12 mouse cellular contexts compared by ENCODE assay signal in genomic region chr7:31118486-31118885, GRCm38 (mm10). TPM values are rescaled to one million over a fixed set of nuclear protein-coding genes. Genes with fewer than 3 reads are reported as not detected.
A peak's percentile ranks its signal among the peaks of the same experiment; 100 is the strongest.
DNase-seq lines count a peak whose midpoint lies in the region; ATAC-seq lines count a peak whose summit lies in the region.
"Had no signal": no experiment of that assay in that cellular context is flagged by ENCODE, and none has a peak within 500 bp of the region (broad histone marks: within the 10 kb centered on the region; RNA-seq: fewer than 3 reads in every experiment).

No protein-coding gene starts in this region.

- no peaks in the 10 kb centered on the region; the same call in 1 of the 2 replicates for H3K27me3 ChIP-seq in heart, embryonic 11.5 days (ENCODE audit: control insufficient read depth, insufficient read depth, low read length)
- no peaks in the 10 kb centered on the region for H3K27me3 ChIP-seq in midbrain, embryonic 14.5 days (ENCODE audit: control insufficient read depth, insufficient read depth, low read length)
- H3K27me3 ChIP-seq: embryonic facial prominence, embryonic 15.5 days had no signal

- H3K4me3 ChIP-seq in heart, embryonic 11.5 days (ENCODE audit: low read depth, low read length), result no peak overlapping the region
- no peak overlapping the region for H3K4me3 ChIP-seq in midbrain, embryonic 14.5 days (replicated peaks; ENCODE audit: low read depth, low read length)
- H3K4me3 ChIP-seq: embryonic facial prominence, embryonic 15.5 days; midbrain, embryonic 12.5 days; neural tube, embryonic 12.5 days had no signal

- peak; percentile 52 to 60 for DNase-seq in heart, adult 18-20 months
- DNase-seq in brain, adult 2 months (ENCODE audit: low read depth, low spot score), result peak; percentile 77
- DNase-seq in cerebellum, adult 9-10 months, result peak; percentile 87
- peak; percentile 49 for DNase-seq in heart, adult 8-10 months (ENCODE audit: low spot score)
- DNase-seq in midbrain, embryonic 14.5 days, result no peak

- no peak overlapping the region for H3K27ac ChIP-seq in heart, embryonic 11.5 days (ENCODE audit: low read depth, low read length)
- H3K27ac ChIP-seq in midbrain, embryonic 14.5 days (replicated peaks; ENCODE audit: low read depth, low read length), result no peak overlapping the region
- H3K27ac ChIP-seq: embryonic facial prominence, embryonic 15.5 days; midbrain, embryonic 12.5 days; neural tube, embryonic 12.5 days had no signal

- ATAC-seq in heart, embryonic 11.5 days (replicated peaks; ENCODE audit: insufficient number of reproducible peaks, low FRiP score, low TSS enrichment), result no peak
- no peak for ATAC-seq in midbrain, embryonic 14.5 days (ENCODE audit: low FRiP score, low TSS enrichment)
- no peak for ATAC-seq in megakaryocyte, adult 5-6 weeks (ENCODE audit: poor library complexity, severe bottlenecking)
- ATAC-seq: lung, postnatal 0 days had no signal

- H3K4me1 ChIP-seq in heart, embryonic 11.5 days (ENCODE audit: control insufficient read depth, insufficient read depth, low read length), result peaks cover 21% of the 10 kb centered on the region
- H3K4me1 ChIP-seq in midbrain, embryonic 14.5 days (ENCODE audit: control insufficient read depth, insufficient read depth, low read length), result no peaks in the 10 kb centered on the region

- no peaks in the 10 kb centered on the region for H3K9me3 ChIP-seq in heart, embryonic 11.5 days (replicated peaks; ENCODE audit: control insufficient read depth, low read length)
- no peaks in the 10 kb centered on the region for H3K9me3 ChIP-seq in midbrain, embryonic 14.5 days (ENCODE audit: control insufficient read depth, low read length)
- H3K9me3 ChIP-seq: embryonic facial prominence, embryonic 15.5 days; midbrain, embryonic 12.5 days; neural tube, embryonic 12.5 days had no signal

- H3K4me2 ChIP-seq in heart, embryonic 11.5 days, result no peak overlapping the region
- no peak overlapping the region for H3K4me2 ChIP-seq in midbrain, embryonic 14.5 days (ENCODE audit: low read length)
- H3K4me2 ChIP-seq: embryonic facial prominence, embryonic 15.5 days; midbrain, embryonic 12.5 days; neural tube, embryonic 12.5 days had no signal

- H3K36me3 ChIP-seq in heart, embryonic 11.5 days (ENCODE audit: control insufficient read depth, insufficient read depth, low read length), result no peaks in the 10 kb centered on the region
- no peaks in the 10 kb centered on the region for H3K36me3 ChIP-seq in midbrain, embryonic 14.5 days (ENCODE audit: control insufficient read depth, insufficient read depth, low read length)
- H3K36me3 ChIP-seq: embryonic facial prominence, embryonic 15.5 days; midbrain, embryonic 12.5 days; neural tube, embryonic 12.5 days had no signal

- WGBS in heart, embryonic 11.5 days (ENCODE audit: insufficient replicate concordance), result 78% methylated on average over 7 of the region's 7 CpGs
- 70% methylated on average over 7 of the region's 7 CpGs for WGBS in midbrain, embryonic 14.5 days

- no peak overlapping the region for H3K9ac ChIP-seq in heart, embryonic 11.5 days (ENCODE audit: low read depth, low read length)
- no peak overlapping the region for H3K9ac ChIP-seq in midbrain, embryonic 14.5 days (replicated peaks; ENCODE audit: low read length)
- H3K9ac ChIP-seq: embryonic facial prominence, embryonic 15.5 days; midbrain, embryonic 12.5 days; neural tube, embryonic 12.5 days had no signal

RNA-seq across cellular contexts. Expression of gene Hpn, which starts 3.4 kb away (rescaled TPM):
- total RNA-seq in heart, adult 18-20 months (2021), result 1 to 10 TPM; 2.2 to 2.4 TPM
- 2.7 and 3.3 TPM in 2 replicates for polyA plus RNA-seq in heart, embryonic 11.5 days (2014; fragmentation: Nextera tagmentation; extraction: Ambion mirVana)
- 1 to 10 TPM; 2.2 to 3.7 (median 2.6) TPM for total RNA-seq in heart, adult 8-10 months (2022)
- polyA plus RNA-seq in midbrain, embryonic 14.5 days (2014; fragmentation: Nextera tagmentation; extraction: Ambion mirVana), result 0.26 TPM in 1 of 2 replicates, not detected in the other
- 1.5 and 2.1 TPM in 2 replicates for total RNA-seq in megakaryocyte, adult 5-6 weeks (2015)
- total RNA-seq in megakaryocyte, adult 5-6 weeks (2017), result 0.33 and 1.7 TPM in 2 replicates

RNA-seq across cellular contexts. Expression of gene Scn1b, which starts 8.3 kb away (rescaled TPM):
- total RNA-seq in heart, adult 18-20 months (2021), result 10 to 100 TPM; 39.2 to 40.1 TPM
- 3.0 TPM in 2 replicates for polyA plus RNA-seq in heart, embryonic 11.5 days (2014; fragmentation: Nextera tagmentation; extraction: Ambion mirVana)
- total RNA-seq in heart, adult 8-10 months (2022), result 10 to 100 TPM; 36.1 to 54.8 (median 38.3) TPM
- 5.6 TPM in 2 replicates for polyA plus RNA-seq in midbrain, embryonic 14.5 days (2014; fragmentation: Nextera tagmentation; extraction: Ambion mirVana)
- 0.52 TPM in 1 of 2 replicates, not detected in the other for total RNA-seq in megakaryocyte, adult 5-6 weeks (2015)
- 0.28 and 0.59 TPM in 2 replicates for total RNA-seq in megakaryocyte, adult 5-6 weeks (2017)

RNA-seq across cellular contexts. Expression of gene Gramd1a, which starts 37.2 kb away (rescaled TPM):
- 10 to 100 TPM; 26.6 to 34.5 TPM for total RNA-seq in heart, adult 18-20 months (2021)
- polyA plus RNA-seq in heart, embryonic 11.5 days (2014; fragmentation: Nextera tagmentation; extraction: Ambion mirVana), result 49.0 and 55.9 TPM in 2 replicates
- total RNA-seq in heart, adult 8-10 months (2022), result 10 to 100 TPM; 26.6 to 42.2 (median 33.0) TPM
- 205 and 232 TPM in 2 replicates for polyA plus RNA-seq in midbrain, embryonic 14.5 days (2014; fragmentation: Nextera tagmentation; extraction: Ambion mirVana)
- 74.2 and 76.0 TPM in 2 replicates for total RNA-seq in megakaryocyte, adult 5-6 weeks (2015)
- total RNA-seq in megakaryocyte, adult 5-6 weeks (2017), result 34.1 and 35.3 TPM in 2 replicates

RNA-seq across cellular contexts. Expression of gene Fxyd3, which starts 42.0 kb away (rescaled TPM):
- 1 to 10 TPM in 1 of 2 experiments, under 1 TPM in 1; 0.87 to 2.5 TPM for total RNA-seq in heart, adult 18-20 months (2021)
- polyA plus RNA-seq in heart, embryonic 11.5 days (2014; fragmentation: Nextera tagmentation; extraction: Ambion mirVana), result 0.38 and 1.8 TPM in 2 replicates
- 1 to 10 TPM in 2 of 4 experiments, under 1 TPM in 2; 0.71 to 4.8 (median 1.6) TPM for total RNA-seq in heart, adult 8-10 months (2022)
- polyA plus RNA-seq in midbrain, embryonic 14.5 days (2014; fragmentation: Nextera tagmentation; extraction: Ambion mirVana), result not detected in 2 replicates
- total RNA-seq in megakaryocyte, adult 5-6 weeks (2015), result not detected in 2 replicates
- not detected in 2 replicates for total RNA-seq in megakaryocyte, adult 5-6 weeks (2017)
- total RNA-seq: layer of hippocampus, postnatal 25 days had no signal

RNA-seq across cellular contexts. Expression of gene Lgi4, which starts 59.3 kb away (rescaled TPM):
- total RNA-seq in heart, adult 18-20 months (2021), result 1 to 10 TPM; 2.1 to 4.1 TPM
- polyA plus RNA-seq in heart, embryonic 11.5 days (2014; fragmentation: Nextera tagmentation; extraction: Ambion mirVana), result 0.13 and 0.34 TPM in 2 replicates
- 1 to 10 TPM; 2.6 to 3.8 (median 3.4) TPM for total RNA-seq in heart, adult 8-10 months (2022)
- polyA plus RNA-seq in midbrain, embryonic 14.5 days (2014; fragmentation: Nextera tagmentation; extraction: Ambion mirVana), result 0.16 and 0.17 TPM in 2 replicates
- total RNA-seq in megakaryocyte, adult 5-6 weeks (2015), result 0.13 TPM in 1 of 2 replicates, not detected in the other
- total RNA-seq in megakaryocyte, adult 5-6 weeks (2017), result 0.07 TPM in 1 of 2 replicates, not detected in the other

Comparison
In these comparisons a context has a peak if more than half of its experiments do, and no peak if none do; other contexts are left out.
1. RNA of gene Scn1b, which starts 8.3 kb away (total RNA-seq): 36.1 to 54.8 TPM in heart, adult 8-10 months and 39.2 to 40.1 TPM in heart, adult 18-20 months; 0.28 to 0.59 TPM in megakaryocyte, adult 5-6 weeks; every median in the first group is over 10 times any median in the second.